Mouse (Mus musculus): Measurements from ENCODE around the gene Plxdc1. TPM values are rescaled to one million over a fixed set of nuclear protein-coding genes. Genes with fewer than 3 reads are reported as not detected.

Gene Plxdc1
- total and polyA plus RNA-seq, 2 experiments from 2014 or later = 3.1 to 4.9 TPM

GRCm38 (mm10) chr11:97998898-97999608 is 12.8 kb upstream of the Plxdc1 start:
- no peak overlapping the region for H3K9ac ChIP-seq (replicated peaks; ENCODE audit: low read length, poor library complexity, severe bottlenecking)
- no peak overlapping the region for H3K27ac ChIP-seq (ENCODE audit: low read depth, low read length)
- H3K4me3 ChIP-seq (ENCODE audit: low read depth, low read length) = no peak overlapping the region
- DNase-seq (ENCODE audit: low spot score) (no peak), ATAC-seq (ENCODE audit: low FRiP score) (no peak)
- TF ChIP-seq CTCF (IDR thresholded peaks at IDR 0.05) = peak; percentile 25; the same call in 1 of the 2 replicates
- 70% methylated on average over 7 of the region's 7 CpGs for WGBS
- no peaks in the 10 kb centered on the region for H3K9me3 ChIP-seq (ENCODE audit: low read length)
- H3K4me1 ChIP-seq (ENCODE audit: insufficient read depth, low read length) = no peaks in the 10 kb centered on the region
- H3K27me3 ChIP-seq (ENCODE audit: insufficient read depth, low read length) = no peaks in the 10 kb centered on the region
- peaks cover 12% of the 10 kb centered on the region; the same call in 1 of the 2 replicates for H3K36me3 ChIP-seq (ENCODE audit: insufficient read depth, low read length)
- H3K4me2 ChIP-seq (ENCODE audit: low read depth, low read length, poor library complexity, severe bottlenecking) = no peak overlapping the region

- H3K27me3 ChIP-seq (ENCODE audit: insufficient read depth, low read length) = no peaks in the 10 kb centered on the region
- H3K9me3 ChIP-seq (ENCODE audit: low read length) = no peaks in the 10 kb centered on the region
- no peak overlapping the region for H3K4me3 ChIP-seq (ENCODE audit: low read depth, low read length)
- no peak overlapping the region for H3K4me2 ChIP-seq (ENCODE audit: low read depth, low read length, poor library complexity, severe bottlenecking)
- WGBS = 84% methylated on average over 11 of the region's 11 CpGs
- H3K4me1 ChIP-seq (ENCODE audit: insufficient read depth, low read length) = no peaks in the 10 kb centered on the region
- no peak overlapping the region for H3K9ac ChIP-seq (replicated peaks; ENCODE audit: low read length, poor library complexity, severe bottlenecking)
- H3K36me3 ChIP-seq (ENCODE audit: insufficient read depth, low read length) = 0 out of 2 replicates have a peak, but pooled peaks cover 5% of the 10 kb centered on the region
- TF ChIP-seq CTCF (IDR thresholded peaks at IDR 0.05) = no peak
- no peak for DNase-seq (ENCODE audit: low spot score)
- H3K27ac ChIP-seq (ENCODE audit: low read depth, low read length) = no peak overlapping the region
- ATAC-seq (ENCODE audit: low FRiP score) = no peak
Observed at GRCm38 (mm10) chr11:97998074-97998793, 12.0 kb upstream of the Plxdc1 start.

- no peaks in the 10 kb centered on the region for H3K27me3 ChIP-seq (ENCODE audit: insufficient read depth, low read length)
- no peaks in the 10 kb centered on the region for H3K36me3 ChIP-seq (ENCODE audit: insufficient read depth, low read length)
- H3K4me2 ChIP-seq (ENCODE audit: low read depth, low read length, poor library complexity, severe bottlenecking) = no peak overlapping the region
- H3K27ac ChIP-seq (ENCODE audit: low read depth, low read length) = no peak overlapping the region
- TF ChIP-seq CTCF (IDR thresholded peaks at IDR 0.05) = no peak
- no peak overlapping the region for H3K9ac ChIP-seq (replicated peaks; ENCODE audit: low read length, poor library complexity, severe bottlenecking)
- no peaks in the 10 kb centered on the region for H3K4me1 ChIP-seq (ENCODE audit: insufficient read depth, low read length)
- no peaks in the 10 kb centered on the region for H3K9me3 ChIP-seq (ENCODE audit: low read length)
- 80% methylated on average over 8 of the region's 8 CpGs for whole genome bisulfite sequencing
- DNase-seq (ENCODE audit: low spot score) = no peak
- H3K4me3 ChIP-seq (ENCODE audit: low read depth, low read length) = no peak overlapping the region
- ATAC-seq (ENCODE audit: low FRiP score) = no peak
Observed at GRCm38 (mm10) chr11:97997387-97997960, 11.2 kb upstream of the Plxdc1 start.

- 63% methylated on average over 1 of the region's 1 CpGs for WGBS
- DNase-seq (ENCODE audit: low spot score) (no peak), ATAC-seq (ENCODE audit: low FRiP score) (no peak)
- Histone ChIP-seq H3K27me3 (ENCODE audit: insufficient read depth, low read length) (no peaks in the 10 kb centered on the region), H3K4me3 (ENCODE audit: low read depth, low read length) (no peak overlapping the region), H3K4me1 (ENCODE audit: insufficient read depth, low read length) (no peaks in the 10 kb centered on the region), H3K36me3 (ENCODE audit: insufficient read depth, low read length) (no peaks in the 10 kb centered on the region), H3K9ac (replicated peaks; ENCODE audit: low read length, poor library complexity, severe bottlenecking) (no peak overlapping the region), H3K27ac (ENCODE audit: low read depth, low read length) (no peak overlapping the region), H3K4me2 (ENCODE audit: low read depth, low read length, poor library complexity, severe bottlenecking) (no peak overlapping the region), H3K9me3 (ENCODE audit: low read length) (no peaks in the 10 kb centered on the region)
- no peak for TF ChIP-seq CTCF (IDR thresholded peaks at IDR 0.05)
Observed at GRCm38 (mm10) chr11:97996691-97997090, 10.4 kb upstream of the Plxdc1 start.

- Histone ChIP-seq H3K36me3 (ENCODE audit: insufficient read depth, low read length) (no peaks in the 10 kb centered on the region), H3K27me3 (ENCODE audit: insufficient read depth, low read length) (no peaks in the 10 kb centered on the region), H3K9me3 (ENCODE audit: low read length) (no peaks in the 10 kb centered on the region), H3K4me2 (ENCODE audit: low read depth, low read length, poor library complexity, severe bottlenecking) (peak within 1 kb of the TSS; percentile 84), H3K4me3 (ENCODE audit: low read depth, low read length) (peak within 1 kb of the TSS; percentile 38), H3K9ac (replicated peaks; ENCODE audit: low read length, poor library complexity, severe bottlenecking) (peak within 1 kb of the TSS; percentile 54), H3K4me1 (ENCODE audit: insufficient read depth, low read length) (no peaks in the 10 kb centered on the region), H3K27ac (ENCODE audit: low read depth, low read length) (no peak within 1 kb of the TSS)
- TF ChIP-seq CTCF (IDR thresholded peaks at IDR 0.05) = peak; percentile 67
- DNase-seq (ENCODE audit: low spot score) (no peak), ATAC-seq (ENCODE audit: low FRiP score) (peak; percentile 35)
- 1% methylated on average over 26 of the region's 26 CpGs for WGBS
Observed at GRCm38 (mm10) chr11:97995564-97996288, 9.5 kb upstream of the Plxdc1 start, which contains the start of gene Arl5c. TSS of gene Arl5c (minus strand) at chr11:97996181.
